Mouse (Mus musculus) embryonic fibroblast, embryonic 13.5 days (primary cell): Measurements from ENCODE around the gene Ank3. TPM values are rescaled to one million over a fixed set of nuclear protein-coding genes. Genes with fewer than 3 reads are reported as not detected.

ENCODE experiments used
- H3K27ac ChIP-seq: 2 replicates; pipeline ENCODE4 v1.5.1; 2012; ENCODE audit warnings: low read length, control low read depth, inconsistent platforms; ENCODE audit not compliant: insufficient read depth
- H3K4me1 ChIP-seq: 2 replicates; pipeline ENCODE4 v1.6.1; 2011; ENCODE audit warnings: low read length; ENCODE audit not compliant: control insufficient read depth, insufficient read depth
- H3K4me3 ChIP-seq: 2 replicates; pipeline ENCODE4 v1.5.1; 2011; ENCODE audit warnings: mild to moderate bottlenecking, control low read depth, low read length; ENCODE audit not compliant: insufficient read depth
- CTCF ChIP-seq: IDR thresholded peaks from 2 replicates; pipeline ENCODE4 v1.5.1; 2011; ENCODE audit warnings: mild to moderate bottlenecking, control low read depth, low read length, moderate library complexity, borderline replicate concordance; ENCODE audit not compliant: insufficient read depth
- POLR2A ChIP-seq: IDR thresholded peaks from 2 replicates; pipeline ENCODE4 v1.6.1; 2011; ENCODE audit warnings: low read depth, mild to moderate bottlenecking, control low read depth, low read length, moderate library complexity
- polyA plus RNA-seq: library from polyadenylated mRNA; stranded (reverse); fragments of >200 nt; gene quantifications from 2 replicates; pipeline ENCODE4 v1.2.4, GENCODE M21; 2011; ENCODE audit warnings: low read depth; ENCODE audit not compliant: missing spikeins, insufficient read length

Ank3 gene
- polyA plus RNA-seq, 1 experiment, result 21.6 TPM

DNA sequence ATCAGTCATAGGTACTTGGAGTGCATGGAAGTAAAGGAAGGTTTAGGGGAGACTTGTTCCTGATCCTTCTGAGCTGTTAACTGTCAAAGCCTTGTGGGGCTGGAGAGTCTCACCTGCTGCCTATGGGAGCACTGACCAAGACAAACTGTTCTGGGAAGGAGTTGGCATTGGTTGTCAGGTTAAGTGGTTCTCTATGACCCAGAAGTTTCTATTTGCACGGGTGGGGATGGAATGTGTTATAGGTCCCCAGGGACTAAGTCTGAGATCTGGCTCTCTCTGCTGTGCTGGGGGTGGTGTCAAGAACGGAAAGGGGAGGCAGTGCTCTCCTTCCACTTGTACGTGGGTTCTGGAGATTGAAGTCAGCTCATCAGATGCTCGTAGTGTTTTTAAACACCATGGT is 6.9 kb downstream of the Ank3 start:
- H3K4me1 ChIP-seq, result no peaks in the 10 kb centered on the region
- no peak overlapping the region for H3K4me3 ChIP-seq
- TF ChIP-seq CTCF (no peak), POLR2A (no peak)

DNA sequence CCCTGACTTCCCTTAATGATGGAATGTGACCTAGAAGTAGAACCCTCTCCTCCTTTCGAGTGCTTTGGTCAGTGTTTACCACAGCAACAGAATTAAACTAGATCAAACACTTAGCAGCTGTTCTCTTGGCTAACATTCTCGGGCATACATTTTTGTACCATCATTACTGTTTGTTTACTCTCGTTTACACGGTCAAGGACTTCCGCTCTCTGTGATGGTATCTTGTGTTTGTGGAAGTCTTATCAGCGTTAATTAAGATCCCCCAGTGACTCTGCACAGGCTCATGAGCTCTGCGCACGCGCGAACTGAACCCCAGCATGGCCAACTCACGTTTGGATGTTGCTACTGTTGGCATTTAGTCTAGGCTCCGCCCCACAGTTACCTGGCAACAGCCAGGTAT is 16.3 kb downstream of the Ank3 start:
- TF ChIP-seq CTCF (no peak), POLR2A (no peak)
- H3K4me1 ChIP-seq, result no peaks in the 10 kb centered on the region
- no peak overlapping the region for H3K27ac ChIP-seq
- no peak overlapping the region for H3K4me3 ChIP-seq

More for the DNA sequence above, 6.9 kb downstream of the Ank3 start:
- no peak overlapping the region for H3K27ac ChIP-seq

- Histone ChIP-seq H3K4me1 (no peaks in the 10 kb centered on the region), H3K4me3 (no peak overlapping the region), H3K27ac (no peak overlapping the region)
- TF ChIP-seq CTCF (no peak), POLR2A (no peak)
These were observed 20.1 kb downstream of the Ank3 start for GRCm38 (mm10) chr10:69418716-69419115.

- no peak overlapping the region for H3K27ac ChIP-seq
- H3K4me3 ChIP-seq, result no peak overlapping the region
- no peaks in the 10 kb centered on the region for H3K4me1 ChIP-seq
- no peak for TF ChIP-seq CTCF
- no peak for TF ChIP-seq POLR2A
These were observed 21.7 kb downstream of the Ank3 start for GRCm38 (mm10) chr10:69420306-69420705.

GRCm38 (mm10) chr10:69424051-69424450 is 25.5 kb downstream of the Ank3 start:
- Histone ChIP-seq H3K27ac (no peak overlapping the region), H3K4me1 (no peaks in the 10 kb centered on the region), H3K4me3 (no peak overlapping the region)
- TF ChIP-seq POLR2A (no peak), CTCF (no peak)

GRCm38 (mm10) chr10:69430138-69430537 is 31.6 kb downstream of the Ank3 start:
- TF ChIP-seq POLR2A, result no peak
- Histone ChIP-seq H3K4me3 (no peak overlapping the region), H3K4me1 (no peaks in the 10 kb centered on the region), H3K27ac (no peak overlapping the region)

GRCm38 (mm10) chr10:69431101-69431500 is 32.5 kb downstream of the Ank3 start:
- TF ChIP-seq CTCF (no peak), POLR2A (no peak)
- H3K4me3 ChIP-seq, result no peak overlapping the region
- H3K4me1 ChIP-seq, result no peaks in the 10 kb centered on the region
- H3K27ac ChIP-seq, result no peak overlapping the region

GRCm38 (mm10) chr10:69435213-69435612 is 36.6 kb downstream of the Ank3 start:
- H3K4me3 ChIP-seq, result no peak overlapping the region
- TF ChIP-seq CTCF (no peak), POLR2A (no peak)
- H3K27ac ChIP-seq, result no peak overlapping the region
- no peaks in the 10 kb centered on the region for H3K4me1 ChIP-seq

DNA sequence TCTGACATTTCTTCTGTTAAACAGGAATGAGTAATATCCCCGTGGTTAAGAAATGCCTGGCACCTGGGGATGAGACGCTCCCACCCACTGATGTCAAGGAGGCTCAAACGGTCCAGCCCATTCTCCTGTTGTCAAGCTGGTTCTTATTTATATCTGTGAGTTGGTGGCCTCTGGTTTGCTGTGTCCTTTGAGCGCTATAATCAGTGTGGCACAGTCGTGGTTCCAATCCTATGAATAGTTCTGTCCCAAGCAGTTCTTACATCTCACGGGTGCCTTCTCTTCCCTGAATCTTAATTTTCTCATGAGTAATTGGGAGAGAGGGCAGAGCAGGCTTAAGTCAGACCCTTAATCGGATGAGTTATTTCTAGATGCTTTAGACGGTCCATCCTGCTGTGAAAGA is 40.9 kb downstream of the Ank3 start:
- no peak for TF ChIP-seq POLR2A
- no peak for TF ChIP-seq CTCF
- Histone ChIP-seq H3K4me1 (no peaks in the 10 kb centered on the region), H3K4me3 (no peak overlapping the region), H3K27ac (no peak overlapping the region)

DNA sequence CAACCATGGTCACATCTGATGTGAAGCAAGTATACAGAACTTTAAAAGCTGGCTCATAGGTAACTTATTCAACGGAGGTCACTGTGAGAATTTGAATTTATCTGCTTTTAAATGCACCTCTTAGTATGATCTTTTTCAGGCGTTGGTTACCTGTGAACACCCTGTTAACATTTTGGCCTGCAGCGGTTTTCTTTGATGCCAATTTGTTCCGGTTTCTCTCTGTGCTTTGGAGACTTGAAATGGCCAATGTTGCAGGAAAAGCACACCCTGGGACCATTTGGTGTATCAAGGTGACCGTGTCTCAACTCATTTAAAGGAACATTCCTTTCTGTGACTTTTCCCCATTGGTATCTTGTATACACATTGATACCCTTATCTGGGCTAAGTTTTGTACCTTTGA is 46.0 kb downstream of the Ank3 start:
- Histone ChIP-seq H3K4me3 (no peak overlapping the region), H3K4me1 (no peaks in the 10 kb centered on the region), H3K27ac (no peak overlapping the region)
- TF ChIP-seq CTCF, result no peak
- TF ChIP-seq POLR2A, result no peak

GRCm38 (mm10) chr10:69445951-69446350 is 47.4 kb downstream of the Ank3 start:
- H3K4me1 ChIP-seq, result no peaks in the 10 kb centered on the region
- no peak overlapping the region for H3K4me3 ChIP-seq
- H3K27ac ChIP-seq, result no peak overlapping the region
- TF ChIP-seq POLR2A, result no peak
- no peak for TF ChIP-seq CTCF
